Mouse (Mus musculus) MEL (cell line): ENCODE measurements around the gene Selplg. TPM values are rescaled to one million over a fixed set of nuclear protein-coding genes. Genes with fewer than 3 reads are reported as not detected.

ENCODE experiments used
- DNase-seq: peaks from one replicate; pipeline ENCODE4 v3.0.0; 2011; ENCODE audit warnings: low read depth, low spot score
- H3K27ac ChIP-seq: 2 replicates; pipeline ENCODE4 v1.5.1; 2012; ENCODE audit warnings: low read depth, mild to moderate bottlenecking, control low read depth, low read length, moderate library complexity; ENCODE audit not compliant: control insufficient read depth
- H3K27me3 ChIP-seq, 2 experiments: fragments of 150-350 bp in 1 of 2; sonication (generic) in 1 of 2; 2 replicates each; pipeline ENCODE4 v1.6.1; 2012; ENCODE audit warnings: low read length in 2 of 2, mild to moderate bottlenecking in 2 of 2, improper control_type of control experiment in 1 of 2, moderate library complexity in 1 of 2; ENCODE audit not compliant: insufficient read depth in 2 of 2, control insufficient read depth in 1 of 2
- H3K36me3 ChIP-seq, 2 experiments: 2 replicates each; pipeline ENCODE4 v1.6.1; 2012 to 2014; ENCODE audit warnings: low read length in 2 of 2, improper control_type of control experiment in 1 of 2, inconsistent platforms in 1 of 2, mild to moderate bottlenecking in 1 of 2; ENCODE audit not compliant: insufficient read depth in 2 of 2, control insufficient read depth in 1 of 2
- H3K4me1 ChIP-seq, 2 experiments: fragments of 150-350 bp in 1 of 2; sonication (generic) in 1 of 2; 2 replicates each; pipeline ENCODE4 v1.6.1; 2012; ENCODE audit warnings: low read length in 2 of 2, improper control_type of control experiment in 1 of 2, mild to moderate bottlenecking in 1 of 2; ENCODE audit not compliant: insufficient read depth in 2 of 2, control insufficient read depth in 1 of 2
- H3K4me3 ChIP-seq, 2 experiments: fragments of 150-350 bp in 1 of 2; sonication (generic) in 1 of 2; 2 replicates each; pipeline ENCODE4 v1.5.1; 2012; ENCODE audit warnings: low read depth in 2 of 2, low read length in 2 of 2, mild to moderate bottlenecking in 2 of 2, moderate library complexity in 2 of 2, control low read depth in 1 of 2, improper control_type of control experiment in 1 of 2; ENCODE audit not compliant: control insufficient read depth in 1 of 2, insufficient read depth in 1 of 2
- H3K79me2 ChIP-seq: 2 replicates; pipeline ENCODE4 v1.6.1; 2012; ENCODE audit warnings: mild to moderate bottlenecking, low read length, moderate library complexity; ENCODE audit not compliant: control insufficient read depth, poor library complexity, insufficient read depth
- H3K9ac ChIP-seq: 2 replicates; pipeline ENCODE4 v1.6.1; 2012; ENCODE audit warnings: low read depth, mild to moderate bottlenecking, control low read depth, low read length, moderate library complexity; ENCODE audit not compliant: control insufficient read depth, poor library complexity, severe bottlenecking
- H3K9me3 ChIP-seq: fragments of 150-350 bp; sonication (generic); replicated peaks from 2 replicates; pipeline ENCODE4 v1.6.1; 2012; ENCODE audit warnings: mild to moderate bottlenecking, low read length, improper control_type of control experiment, moderate library complexity; ENCODE audit not compliant: insufficient read depth
- BHLHE40 ChIP-seq: IDR thresholded peaks from 2 replicates; pipeline ENCODE4 v1.6.1; 2012; ENCODE audit warnings: low read depth, mild to moderate bottlenecking, inconsistent platforms, low read length, improper control_type of control experiment, borderline replicate concordance
- CTCF ChIP-seq, 3 experiments: IDR thresholded peaks in 2 of 3; conservative IDR thresholded peaks in 1 of 3; 2 replicates each; pipeline ENCODE4 v1.5.1; 2011 to 2012; ENCODE audit warnings: low read length in 3 of 3, low read depth in 2 of 3, mild to moderate bottlenecking in 2 of 3, improper control_type of control experiment in 1 of 3, inconsistent platforms in 1 of 3, mixed read lengths in 1 of 3, moderate library complexity in 1 of 3; ENCODE audit not compliant: control insufficient read depth in 1 of 3, insufficient read depth in 1 of 3, poor library complexity in 1 of 3, severe bottlenecking in 1 of 3
- E2F4 ChIP-seq: IDR thresholded peaks from 2 replicates; pipeline ENCODE4 v1.6.1; 2011; ENCODE audit warnings: low read depth, low read length, improper control_type of control experiment, borderline replicate concordance
- EP300 ChIP-seq, 2 experiments: IDR thresholded peaks; 2 replicates each; pipeline ENCODE4 v1.6.1; 2011; ENCODE audit warnings: improper control_type of control experiment in 2 of 2, low read length in 2 of 2, low read depth in 1 of 2, mild to moderate bottlenecking in 1 of 2
- HCFC1 ChIP-seq: IDR thresholded peaks from 2 replicates; pipeline ENCODE4 v1.6.1; 2012; ENCODE audit warnings: low read depth, mild to moderate bottlenecking, inconsistent platforms, low read length, improper control_type of control experiment, moderate library complexity
- KAT2A ChIP-seq: conservative IDR thresholded peaks from 2 replicates; pipeline ENCODE4 v1.6.1; 2012; ENCODE audit warnings: low read depth, low read length, improper control_type of control experiment, inconsistent platforms
- MEF2A ChIP-seq: IDR thresholded peaks from 2 replicates; pipeline ENCODE4 v1.6.1; 2014; ENCODE audit warnings: low read depth, mild to moderate bottlenecking, inconsistent platforms, low read length, improper control_type of control experiment; ENCODE audit not compliant: poor library complexity, insufficient replicate concordance, severe bottlenecking; ENCODE audit errors: extremely low read depth
- POLR2A ChIP-seq, 2 experiments: IDR thresholded peaks; 2 replicates each; pipeline ENCODE4 v1.6.1; 2011 to 2012; ENCODE audit warnings: low read length in 2 of 2, mild to moderate bottlenecking in 2 of 2, control low read depth in 1 of 2, improper control_type of control experiment in 1 of 2, low read depth in 1 of 2, moderate library complexity in 1 of 2; ENCODE audit not compliant: control insufficient read depth in 1 of 2, insufficient read depth in 1 of 2, poor library complexity in 1 of 2
- POLR2AphosphoS2 ChIP-seq: IDR thresholded peaks from 2 replicates; pipeline ENCODE4 v1.6.1; 2011; ENCODE audit warnings: low read length, improper control_type of control experiment
- POLR2AphosphoS5 ChIP-seq: IDR thresholded peaks from 2 replicates; pipeline ENCODE4 v1.6.1; 2012; ENCODE audit warnings: low read depth, borderline replicate concordance, mild to moderate bottlenecking, inconsistent platforms, low read length, moderate library complexity, mixed read lengths
- RCOR1 ChIP-seq: IDR thresholded peaks from 2 replicates; pipeline ENCODE4 v1.6.1; 2012; ENCODE audit warnings: low read depth, mild to moderate bottlenecking, inconsistent platforms, low read length, improper control_type of control experiment
- TBP ChIP-seq: IDR thresholded peaks from 2 replicates; pipeline ENCODE4 v1.8.0; 2011; ENCODE audit warnings: low read depth, low read length, improper control_type of control experiment
- ZC3H11A ChIP-seq: IDR thresholded peaks from 2 replicates; pipeline ENCODE4 v1.6.1; 2012; ENCODE audit warnings: low read depth, mild to moderate bottlenecking, inconsistent platforms, low read length, improper control_type of control experiment
- ZKSCAN1 ChIP-seq: IDR thresholded peaks from 2 replicates; pipeline ENCODE4 v1.6.1; 2012; ENCODE audit warnings: low read depth, mild to moderate bottlenecking, inconsistent platforms, low read length, improper control_type of control experiment, moderate library complexity
- ZNF384 ChIP-seq: IDR thresholded peaks from 2 replicates; pipeline ENCODE4 v1.6.1; 2012; ENCODE audit warnings: low read depth, mild to moderate bottlenecking, inconsistent platforms, low read length, improper control_type of control experiment
- polyA plus RNA-seq, 2 experiments: library from polyadenylated mRNA; stranded (reverse) in 1 of 2; unstranded in 1 of 2; fragments of >175 nt in 1 of 2; fragments of >200 nt in 1 of 2; gene quantifications; 2 replicates each; pipeline versions ENCODE4 v1.2.1 to v1.2.4; 2012; ENCODE audit warnings: low replicate concordance in 2 of 2, low read depth in 1 of 2; ENCODE audit not compliant: insufficient read length in 2 of 2, insufficient read depth in 1 of 2, missing spikeins in 1 of 2
- total RNA-seq: library from RNA; depleted of rRNA; stranded (reverse); fragments of 300-350 nt; gene quantifications from 2 replicates; pipeline ENCODE4 v1.2.3, GENCODE M21; 2012; rRNA removed

Selplg gene
- total RNA-seq = 24.2 and 29.1 TPM in 2 replicates
- polyA plus RNA-seq = 10 to 100 TPM in 1 of 2 experiments, not detected in 1; 48.2 TPM

DNA sequence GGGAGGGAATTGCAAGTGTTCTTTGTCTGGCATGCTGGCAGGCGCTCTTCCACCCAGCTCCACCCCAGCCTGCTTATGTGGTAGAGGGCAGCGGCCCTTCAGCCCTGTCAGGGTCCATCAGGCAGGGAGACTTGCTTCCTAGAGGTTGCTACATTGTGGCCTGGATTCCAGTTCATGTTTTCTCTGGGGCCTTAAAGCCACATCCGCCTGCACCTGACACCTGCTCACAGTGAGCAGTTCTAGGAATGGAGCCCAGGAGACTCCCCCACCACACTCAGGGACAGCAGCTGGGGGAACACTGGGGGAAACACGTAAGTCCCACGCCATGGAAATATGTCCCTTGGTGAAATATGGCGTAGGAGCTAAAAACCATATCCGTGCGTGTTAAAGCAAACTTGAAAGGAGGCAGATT, at the start of gene Selplg:
Gene Selplg (minus strand): TSS at position 155 of the 412 bp plus-strand sequence.
- TF ChIP-seq ZC3H11A = no peak
- TF ChIP-seq EP300 (IDR thresholded peaks at IDR 0.05; ENCODE audit: low read depth in 1 of 2, low read length in 2 of 2) = no peak
- TF ChIP-seq POLR2AphosphoS5 = no peak
- TF ChIP-seq HCFC1 = no peak
- TF ChIP-seq RCOR1 = no peak
- no peak for TF ChIP-seq E2F4
- Histone ChIP-seq H3K4me1 (peaks cover 0 to 15% of the 10 kb centered on the region in 2 experiments; a peak in 2 of 4 replicates), H3K27me3 (no peaks in the 10 kb centered on the region), H3K4me3 (no peak within 1 kb of the TSS), H3K9ac (no peak within 1 kb of the TSS), H3K27ac (no peak within 1 kb of the TSS), H3K36me3 (peaks cover 0 to 6% of the 10 kb centered on the region in 2 experiments; a peak in 2 of 4 replicates), H3K9me3 (no peaks in the 10 kb centered on the region), H3K79me2 (peaks cover 5% of the 10 kb centered on the region)
- no peak for DNase-seq

DNA sequence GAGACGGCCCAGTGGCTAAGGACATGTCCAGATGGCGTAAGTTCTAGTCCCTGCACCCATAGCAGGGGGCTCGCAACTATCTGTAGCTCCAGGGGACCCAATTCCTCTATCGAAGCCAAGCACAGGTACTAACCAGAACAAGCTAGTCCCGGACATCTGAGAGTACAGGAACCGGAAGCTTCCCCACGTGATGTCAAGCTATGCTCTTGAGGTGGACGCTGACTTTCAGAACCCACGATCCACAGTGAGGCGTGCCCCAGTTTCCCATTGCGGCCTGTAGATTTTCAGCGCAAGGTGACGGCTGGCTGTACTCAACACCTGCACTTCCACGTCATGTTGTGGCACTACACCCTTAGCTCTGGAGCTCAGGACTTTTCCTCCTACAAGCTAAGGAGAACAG, 48.7 kb upstream of the Selplg start:
- no peak for TF ChIP-seq KAT2A
- no peak for TF ChIP-seq TBP
- no peak for TF ChIP-seq MEF2A
- no peak for TF ChIP-seq ZNF384
- no peak for TF ChIP-seq BHLHE40
- no peak for TF ChIP-seq POLR2A (IDR thresholded peaks at IDR 0.05; ENCODE audit: control insufficient read depth in 1 of 2, insufficient read depth in 1 of 2, low read depth in 1 of 2, low read length in 2 of 2, poor library complexity in 1 of 2)
- no peak for TF ChIP-seq ZKSCAN1
- no peak for TF ChIP-seq POLR2AphosphoS2
- no peak for TF ChIP-seq CTCF (IDR thresholded peaks at IDR 0.05 in 2 of 3, conservative IDR thresholded peaks at IDR 0.05 in 1 of 3; ENCODE audit: control insufficient read depth in 1 of 3, insufficient read depth in 1 of 3, low read depth in 2 of 3, low read length in 3 of 3, poor library complexity in 1 of 3, severe bottlenecking in 1 of 3)
- no peak for DNase-seq
- Histone ChIP-seq H3K27ac (no peak overlapping the region), H3K36me3 (no peaks in the 10 kb centered on the region; a peak in 1 of 4 replicates), H3K79me2 (peaks cover 22% of the 10 kb centered on the region; the same call in 1 of the 2 replicates), H3K9me3 (no peaks in the 10 kb centered on the region), H3K4me1 (no peaks in the 10 kb centered on the region), H3K27me3 (no peaks in the 10 kb centered on the region), H3K9ac (no peak overlapping the region), H3K4me3 (no peak overlapping the region)
